Mouse (Mus musculus) heart, embryonic 14.5 days (tissue): Measurements from ENCODE around the gene Drd5. TPM values are rescaled to one million over a fixed set of nuclear protein-coding genes. Genes with fewer than 3 reads are reported as not detected.
A peak's percentile ranks its signal among the peaks of the same experiment; 100 is the strongest.

ENCODE experiments used
- ATAC-seq: fragments of 200-750 bp; cut with Nextera tagmentation; 2 replicates; pipeline ENCODE4 v1.8.0; 2017; ENCODE audit warnings: low read depth, moderate TSS enrichment; ENCODE audit not compliant: insufficient number of reproducible peaks, insufficient read depth, low FRiP score
- H3K27ac ChIP-seq, 2 experiments: fragments of 200-500 bp in 1 of 2; fragments of 300-500 bp in 1 of 2; sonication (generic) in 1 of 2; replicated peaks in 1 of 2; 2 replicates each; pipeline ENCODE4 v1.5.1; 2012 to 2014; ENCODE audit warnings: low read depth in 2 of 2, low read length in 2 of 2, control low read depth in 1 of 2, mild to moderate bottlenecking in 1 of 2, mixed read lengths in 1 of 2; ENCODE audit not compliant: control insufficient read depth in 1 of 2, insufficient read depth in 1 of 2
- H3K27me3 ChIP-seq: fragments of 300-500 bp; sonication (generic); 2 replicates; pipeline ENCODE4 v1.6.1; 2014; ENCODE audit warnings: mild to moderate bottlenecking, low read length, control low read depth; ENCODE audit not compliant: control insufficient read depth, insufficient read depth
- H3K36me3 ChIP-seq: fragments of 300-500 bp; sonication (generic); 2 replicates; pipeline ENCODE4 v1.6.1; 2014; ENCODE audit warnings: mild to moderate bottlenecking, control low read depth, low read length, mixed read lengths; ENCODE audit not compliant: control insufficient read depth, insufficient read depth
- H3K4me1 ChIP-seq, 2 experiments: fragments of 200-500 bp in 1 of 2; fragments of 300-500 bp in 1 of 2; sonication (generic) in 1 of 2; 2 replicates each; pipeline ENCODE4 v1.6.1; 2012 to 2014; ENCODE audit warnings: low read length in 2 of 2, control low read depth in 1 of 2, mixed read lengths in 1 of 2; ENCODE audit not compliant: control insufficient read depth in 2 of 2, insufficient read depth in 2 of 2
- H3K4me2 ChIP-seq: fragments of 300-500 bp; sonication (generic); 2 replicates; pipeline ENCODE4 v1.6.1; 2014; ENCODE audit warnings: mild to moderate bottlenecking, low read length
- H3K4me3 ChIP-seq, 2 experiments: fragments of 200-500 bp in 1 of 2; fragments of 300-500 bp in 1 of 2; sonication (generic) in 1 of 2; 2 replicates each; pipeline ENCODE4 v1.5.1; 2012 to 2014; ENCODE audit warnings: low read length in 2 of 2, mild to moderate bottlenecking in 2 of 2, control low read depth in 1 of 2, low read depth in 1 of 2, moderate library complexity in 1 of 2; ENCODE audit not compliant: control insufficient read depth in 1 of 2, insufficient read depth in 1 of 2
- H3K9ac ChIP-seq: fragments of 300-500 bp; sonication (generic); 2 replicates; pipeline ENCODE4 v1.6.1; 2014; ENCODE audit warnings: mild to moderate bottlenecking, low read length
- H3K9me3 ChIP-seq: fragments of 300-500 bp; sonication (generic); 2 replicates; pipeline ENCODE4 v1.6.1; 2016; ENCODE audit warnings: low read length, control low read depth; ENCODE audit not compliant: control insufficient read depth
- WGBS: fragments of 180-500 bp; shearing (Covaris S2); extraction: QIAGEN DNeasy Blood & Tissue Kit; methylation state at CpG from one replicate; pipeline ENCODE4 v1.1.7; 2014; 5-methylcytosine and 5-hydroxymethylcytosine counted together
- polyA plus RNA-seq: library from polyadenylated mRNA; unstranded; fragments of >200 nt; fragmentation: Nextera tagmentation; extraction: Ambion mirVana; gene quantifications from 2 replicates; pipeline ENCODE4 v1.2.1, GENCODE M21; 2014

Gene Drd5
- polyA plus RNA-seq, 1 experiment from 2014 or later, result not detected

DNA sequence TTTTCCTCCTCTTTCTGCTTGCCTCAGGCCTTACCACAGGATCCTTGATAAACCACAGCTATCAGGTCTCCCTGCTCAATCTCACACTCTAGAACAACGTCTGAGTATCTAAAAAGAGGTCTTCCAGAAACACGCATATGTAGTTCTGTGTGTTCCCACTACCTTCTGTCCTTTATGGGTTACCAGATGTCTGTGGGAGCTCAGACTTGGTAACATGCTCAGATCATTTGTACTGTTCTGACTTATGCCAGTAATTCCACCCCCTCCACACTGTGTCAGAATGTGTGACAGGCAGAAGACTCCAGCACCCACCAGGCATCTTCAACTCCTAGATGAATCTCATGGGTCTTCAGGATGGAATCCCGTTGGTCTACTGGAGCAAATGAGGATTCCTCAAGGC, 37.8 kb downstream of the Drd5 start:
- Histone ChIP-seq H3K9me3 (no peaks in the 10 kb centered on the region), H3K36me3 (no peaks in the 10 kb centered on the region), H3K4me3 (no peak overlapping the region), H3K4me2 (no peak overlapping the region), H3K4me1 (no peaks in the 10 kb centered on the region), H3K27ac (no peak overlapping the region), H3K9ac (no peak overlapping the region), H3K27me3 (no peaks in the 10 kb centered on the region; the same call in 1 of the 2 replicates)
- 71% methylated on average over 3 of the region's 3 CpGs for WGBS
- ATAC-seq, result no peak

DNA sequence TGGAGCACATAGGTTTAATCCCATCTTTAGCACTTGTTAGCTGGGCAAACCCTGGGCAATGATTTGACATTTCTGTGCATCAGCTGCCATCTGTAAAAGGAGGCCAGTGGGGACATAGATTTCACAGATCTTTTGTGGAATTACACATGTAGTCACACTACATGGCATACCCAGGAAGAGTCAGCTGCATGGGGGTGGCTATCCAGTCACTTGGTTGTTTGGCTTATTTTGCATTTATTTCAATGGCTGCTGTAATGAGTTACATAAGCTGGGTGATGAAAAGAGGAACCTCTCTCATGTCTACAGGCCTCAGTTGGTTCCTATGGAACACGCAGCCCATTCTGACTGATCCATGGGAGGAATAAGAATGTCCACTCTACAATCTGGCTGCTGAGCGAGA, 40.5 kb downstream of the Drd5 start:
- H3K9me3 ChIP-seq, result no peaks in the 10 kb centered on the region

DNA sequence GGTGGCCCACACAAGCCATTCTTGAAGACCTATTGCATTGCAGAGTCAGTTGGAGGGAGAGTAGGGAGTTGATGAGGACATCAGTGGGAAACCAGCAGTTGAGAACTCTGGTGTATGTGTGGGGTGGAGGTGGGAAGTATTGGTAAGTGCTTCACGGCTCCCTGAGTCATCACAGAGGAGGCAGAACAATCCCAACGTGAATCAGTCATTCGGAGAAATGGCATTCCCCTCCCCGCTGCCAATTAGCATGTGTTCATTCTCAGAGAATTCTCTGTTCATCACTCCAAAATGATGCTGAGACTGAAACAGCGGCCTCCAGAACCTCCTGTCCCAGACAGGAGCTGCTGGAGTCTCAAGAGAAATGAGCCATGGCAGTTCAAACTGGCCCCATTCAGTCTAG, 45.2 kb downstream of the Drd5 start:
- Histone ChIP-seq H3K27ac (no peak overlapping the region), H3K27me3 (no peaks in the 10 kb centered on the region; the same call in 1 of the 2 replicates), H3K36me3 (no peaks in the 10 kb centered on the region), H3K4me2 (no peak overlapping the region), H3K4me3 (no peak overlapping the region), H3K4me1 (peaks cover 14 to 19% of the 10 kb centered on the region in 2 experiments), H3K9me3 (no peaks in the 10 kb centered on the region), H3K9ac (no peak overlapping the region)
- 68% methylated on average over 5 of the region's 5 CpGs for WGBS
- ATAC-seq, result no peak

More for the DNA sequence above, 40.5 kb downstream of the Drd5 start:
- ATAC-seq, result no peak
- no peaks in the 10 kb centered on the region; the same call in 1 of the 2 replicates for H3K27me3 ChIP-seq
- no peak overlapping the region for H3K4me3 ChIP-seq
- H3K9ac ChIP-seq, result no peak overlapping the region
- no peaks in the 10 kb centered on the region for H3K36me3 ChIP-seq
- H3K4me1 ChIP-seq, result no peaks in the 10 kb centered on the region
- no peak overlapping the region for H3K27ac ChIP-seq
- WGBS, result 75% methylated on average over 2 of the region's 2 CpGs
- H3K4me2 ChIP-seq, result no peak overlapping the region

DNA sequence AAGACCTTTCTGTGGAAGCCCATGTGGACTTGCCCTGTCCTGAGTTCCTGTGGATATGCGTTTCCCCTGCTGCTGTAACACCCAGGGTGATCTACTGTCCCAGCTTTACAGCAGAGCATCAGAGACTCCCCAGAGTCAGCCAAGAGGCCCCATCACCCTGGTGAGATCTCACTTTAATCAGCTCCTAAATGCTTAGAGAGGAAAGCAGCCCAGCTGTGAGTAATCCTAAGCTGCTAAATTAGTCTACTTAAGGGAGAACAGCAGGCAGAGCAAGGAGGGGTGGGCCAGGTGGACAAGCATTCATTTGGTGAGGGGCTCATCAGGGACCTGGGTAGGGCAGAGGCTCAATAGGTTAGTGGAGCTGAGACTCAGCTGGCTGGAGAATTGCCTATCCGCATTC, 46.4 kb downstream of the Drd5 start:
- Histone ChIP-seq H3K9ac (no peak overlapping the region), H3K4me3 (no peak overlapping the region), H3K4me1 (peaks cover 14 to 19% of the 10 kb centered on the region in 2 experiments), H3K27ac (no peak overlapping the region), H3K9me3 (no peaks in the 10 kb centered on the region), H3K36me3 (no peaks in the 10 kb centered on the region), H3K4me2 (no peak overlapping the region), H3K27me3 (no peaks in the 10 kb centered on the region; the same call in 1 of the 2 replicates)
- ATAC-seq, result no peak
- 33% methylated on average over 2 of the region's 2 CpGs for WGBS

DNA sequence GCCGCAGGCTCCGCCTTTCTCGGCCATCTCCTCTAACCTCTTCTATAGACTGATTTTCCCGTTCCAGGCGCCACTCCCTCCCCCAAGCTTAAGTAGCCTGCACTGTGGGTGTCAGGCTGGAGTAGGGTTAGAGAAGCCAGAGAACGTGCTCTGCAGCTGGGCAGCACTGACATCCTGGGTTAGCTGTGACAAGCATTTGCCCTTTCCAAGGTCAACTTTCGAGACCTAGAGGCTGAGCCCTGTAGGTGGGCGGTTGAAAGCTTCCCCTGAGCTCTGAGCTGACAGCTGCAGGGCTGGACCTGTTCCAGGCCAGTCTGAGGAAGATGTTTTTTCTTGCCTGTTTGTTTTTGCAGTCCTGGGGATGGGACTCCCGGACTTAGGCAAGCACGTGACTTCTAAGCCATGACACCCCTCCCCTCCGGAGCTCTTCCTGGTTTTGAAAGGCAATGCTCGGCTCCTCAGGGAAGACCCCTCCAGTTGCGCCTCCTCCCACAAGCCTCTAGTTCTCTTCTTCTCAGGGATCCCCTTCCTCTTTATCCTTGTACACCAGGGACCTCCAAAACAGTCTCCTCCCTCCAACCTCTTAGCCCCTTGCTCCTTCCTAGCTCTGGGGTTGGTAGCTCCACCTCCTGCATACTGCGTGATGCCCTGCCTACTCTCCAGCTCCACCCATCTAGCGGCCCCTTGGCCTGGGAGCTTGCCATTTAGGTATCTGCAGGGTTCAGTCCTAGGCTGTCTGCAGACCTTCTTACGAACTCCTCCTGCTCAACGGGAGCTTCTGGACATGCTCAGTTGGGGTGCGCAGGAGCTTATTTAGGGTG, 47.7 kb downstream of the Drd5 start:
- no peaks in the 10 kb centered on the region for H3K27me3 ChIP-seq
- H3K27ac ChIP-seq, result peak overlapping the region; percentile 19 to 43; a peak in 1 of 4 replicates
- WGBS, result 6% methylated on average over 18 of the region's 18 CpGs
- no peaks in the 10 kb centered on the region for H3K36me3 ChIP-seq
- H3K9me3 ChIP-seq, result no peaks in the 10 kb centered on the region
- peak overlapping the region; percentile 38 to 44 for H3K4me3 ChIP-seq
- peaks cover 14 to 19% of the 10 kb centered on the region in 2 experiments for H3K4me1 ChIP-seq
- 0 out of 2 replicates have a peak, but pooled peaks have one; percentile 47 for ATAC-seq
- peak overlapping the region; percentile 77 for H3K4me2 ChIP-seq
- H3K9ac ChIP-seq, result peak overlapping the region; percentile 54

DNA sequence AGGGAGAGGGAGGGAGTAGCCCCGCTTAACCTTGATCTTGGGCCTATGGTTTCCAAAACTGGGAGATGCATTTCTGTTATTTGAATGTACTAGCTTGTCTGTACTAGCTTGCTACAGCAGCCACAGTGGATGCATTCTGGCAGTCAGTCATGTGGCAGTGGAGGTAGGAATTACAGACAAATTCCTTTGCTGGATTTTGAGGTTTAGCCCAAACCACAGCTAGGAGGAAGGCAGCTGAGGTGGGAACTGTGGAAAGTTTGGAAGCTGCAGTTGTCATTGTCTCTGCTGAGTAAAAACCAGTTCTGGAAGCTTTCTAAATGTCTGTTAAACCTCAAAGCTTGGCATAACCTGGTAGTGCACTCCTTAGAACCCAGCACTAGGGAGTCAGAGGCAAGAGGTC, 52.1 kb downstream of the Drd5 start:
- Histone ChIP-seq H3K4me2 (no peak overlapping the region), H3K4me3 (no peak overlapping the region), H3K27ac (no peak overlapping the region), H3K27me3 (no peaks in the 10 kb centered on the region), H3K9ac (no peak overlapping the region), H3K36me3 (no peaks in the 10 kb centered on the region), H3K4me1 (peaks cover 7 to 10% of the 10 kb centered on the region in 2 experiments), H3K9me3 (no peaks in the 10 kb centered on the region)
- 60% methylated on average over 1 of the region's 1 CpGs for WGBS
- ATAC-seq, result no peak
